Mouse (Mus musculus) stomach, postnatal 0 days (tissue): ENCODE data around the gene Ccn6.

Experiments
- CTCF ChIP-seq: IDR thresholded peaks from 2 replicates; pipeline ENCODE4 v1.5.1; 2016; ENCODE audit warnings: antibody characterized with exemption, low read depth, mild to moderate bottlenecking, moderate library complexity
- EP300 ChIP-seq: optimal IDR thresholded peaks from 2 replicates; pipeline ENCODE3; 2016; ENCODE audit warnings: antibody characterized with exemption

DNA sequence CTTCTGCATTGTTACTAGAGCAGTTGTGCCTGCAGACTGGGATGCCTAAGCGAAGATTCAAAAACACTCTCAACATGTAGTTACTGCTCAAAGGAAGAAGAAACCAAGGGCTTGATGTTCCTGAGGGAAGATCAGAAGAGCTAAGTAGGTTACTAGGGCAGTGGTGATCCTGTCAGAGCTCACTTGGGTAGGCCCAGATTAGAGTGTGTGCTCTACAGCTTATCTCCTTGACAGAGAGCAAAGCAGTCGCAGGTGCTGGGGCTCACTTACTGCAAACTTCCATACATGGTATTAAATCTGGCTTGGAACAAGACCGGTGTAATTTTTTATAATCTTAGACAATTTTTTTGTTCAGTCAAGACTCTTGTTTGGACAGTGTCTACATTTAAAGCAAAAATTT, 25.8 kb downstream of the Ccn6 start:
- no peak for TF ChIP-seq CTCF
- no peak for TF ChIP-seq EP300
